Mouse (Mus musculus): ENCODE data around the gene Myo1d.

DNA sequence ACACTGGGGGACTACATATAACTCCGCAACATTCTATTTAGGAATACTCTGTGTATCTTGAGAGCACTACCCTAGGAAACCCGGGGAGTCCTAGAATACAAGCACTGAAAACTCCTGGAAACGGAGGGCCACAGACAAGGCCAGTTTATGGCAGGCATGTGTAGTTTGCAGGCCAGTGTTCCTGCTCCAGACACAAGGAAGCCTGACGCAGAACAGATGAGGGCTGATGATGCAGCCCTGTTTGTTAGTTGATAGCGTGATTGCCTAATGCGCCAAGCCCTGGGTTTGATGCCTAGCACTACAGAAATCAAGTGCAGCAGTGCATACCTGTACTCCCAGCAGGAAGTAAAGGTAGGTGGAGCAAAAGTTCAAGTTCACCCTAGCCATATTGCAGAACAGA is 1.7 kb downstream of the Myo1d start:
- TF ChIP-seq CTCF (IDR thresholded peaks at IDR 0.05; ENCODE audit: borderline replicate concordance, control insufficient read depth, extremely low read depth, insufficient read depth, low read length, poor library complexity) (no peak), POLR2A (IDR thresholded peaks at IDR 0.05; ENCODE audit: control insufficient read depth, extremely low read depth, insufficient read depth, low read length, poor library complexity) (no peak)
